Mouse (Mus musculus): ENCODE results near the gene Dennd1c. TPM values are rescaled to one million over a fixed set of nuclear protein-coding genes. Genes with fewer than 3 reads are reported as not detected.
A peak's percentile ranks its signal among the peaks of the same experiment; 100 is the strongest.

Gene Dennd1c
- total and polyA plus RNA-seq, 3 experiments, result 6.8 to 33.9 (median 9.7) TPM

DNA sequence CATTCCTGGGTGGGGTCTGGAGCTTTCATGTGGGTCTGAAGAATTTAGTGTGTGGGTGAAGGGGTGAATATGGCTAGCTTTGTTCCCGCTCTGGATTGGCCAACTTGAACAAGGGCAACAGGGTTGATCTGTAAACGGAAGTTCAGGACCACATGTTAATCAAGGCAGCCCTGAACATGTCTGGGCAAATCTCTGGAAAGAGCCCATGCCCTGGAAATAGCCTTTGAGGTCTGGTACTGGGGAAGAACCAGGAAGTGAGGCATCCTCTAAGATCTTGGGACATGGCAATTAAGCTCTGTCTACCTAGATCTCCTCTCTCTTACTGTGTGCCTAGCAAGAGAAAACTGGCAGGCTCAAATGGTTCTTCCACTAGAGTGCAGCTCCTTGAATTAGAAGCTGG is 43.5 kb upstream of the Dennd1c start (continued):
- TF ChIP-seq USF1 (IDR thresholded peaks at IDR 0.05; ENCODE audit: low read depth, low read length) (no peak), USF2 (conservative IDR thresholded peaks at IDR 0.05; ENCODE audit: low read depth, low read length) (no peak), MEF2A (IDR thresholded peaks at IDR 0.05; ENCODE audit: borderline replicate concordance, low read depth, low read length) (peak; percentile 97), POLR2A (IDR thresholded peaks at IDR 0.05; ENCODE audit: low read depth, low read length) (peak; percentile 52), MXI1 (IDR thresholded peaks at IDR 0.05; ENCODE audit: low read depth, low read length) (peak; percentile 49; the same call in 1 of the 2 replicates), NRF1 (IDR thresholded peaks at IDR 0.05; ENCODE audit: low read depth, low read length) (0 out of 2 replicates have a peak, but pooled peaks have one; percentile 11), ZMIZ1 (IDR thresholded peaks at IDR 0.05; ENCODE audit: low read depth, low read length) (peak; percentile 76), CHD1 (IDR thresholded peaks at IDR 0.05; ENCODE audit: low read depth, low read length) (peak; percentile 98), SIN3A (IDR thresholded peaks at IDR 0.05; ENCODE audit: low read length) (peak; percentile 77; the same call in 1 of the 2 replicates), CTCF (conservative IDR thresholded peaks at IDR 0.05 in 1 of 2, IDR thresholded peaks at IDR 0.05 in 1 of 2; ENCODE audit: low read depth in 2 of 2, low read length in 2 of 2) (no peak)

DNA sequence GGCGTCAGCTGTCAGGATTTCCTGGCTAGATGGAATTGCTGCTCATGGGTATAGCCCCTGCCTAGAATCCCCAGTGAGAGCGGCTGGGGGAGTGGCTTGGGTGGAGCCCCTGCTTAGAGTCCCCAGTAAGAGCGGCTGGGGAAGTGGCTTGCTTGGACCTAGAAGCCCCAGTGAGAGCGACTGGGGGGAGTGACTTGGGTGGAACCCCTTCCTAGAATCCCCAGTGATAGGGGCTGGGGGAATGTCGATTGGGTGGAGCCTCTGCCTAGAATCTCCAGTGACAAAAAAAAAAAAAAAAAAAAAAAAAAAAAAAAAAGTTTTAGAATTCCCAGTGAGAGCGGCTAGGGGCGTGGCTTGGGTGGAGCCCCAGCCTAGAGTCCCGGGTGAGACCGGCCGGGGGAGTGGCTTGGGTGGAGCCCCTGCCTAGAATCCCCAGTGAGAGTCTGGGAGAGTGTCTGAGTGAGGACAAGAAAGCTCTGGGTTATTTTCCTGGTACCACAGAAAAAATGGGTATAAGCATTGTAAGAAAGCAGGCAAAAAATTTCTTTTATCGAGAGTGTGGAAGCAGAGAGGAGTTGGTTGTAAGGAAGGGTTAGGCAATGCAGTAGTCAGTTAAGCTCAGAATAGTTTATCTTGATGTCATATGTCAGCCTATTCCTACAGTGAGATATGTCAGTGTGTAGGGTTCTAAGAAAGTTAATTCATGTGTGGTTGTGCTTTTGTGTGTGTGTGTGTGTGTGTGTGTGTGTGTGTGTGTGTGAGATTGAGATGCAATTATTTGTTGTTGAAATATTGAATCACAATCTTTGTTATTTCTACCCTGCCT is 40.4 kb upstream of the Dennd1c start:
- peak overlapping the region; percentile 89 for H3K27ac ChIP-seq (ENCODE audit: insufficient read depth, low read depth)
- H3K4me2 ChIP-seq (ENCODE audit: insufficient read depth, low read depth, poor library complexity, severe bottlenecking), result peak overlapping the region; percentile 74
- H3K9ac ChIP-seq (ENCODE audit: insufficient read depth, low read depth), result peak overlapping the region; percentile 93
- dilution Hi-C loops (cut with MboI; ENCODE audit: extremely low pct_ligation_motif_present, extremely low pct_unique_long_range_greater_than_20kb, low sequenced_read_pairs) (no loop called here), in situ Hi-C loops (cut with MboI; ENCODE audit: low pct_ligation_motif_present, low pct_unique_long_range_greater_than_20kb, low sequenced_read_pairs) (no loop called here)
- H3K9me3 ChIP-seq (replicated peaks; ENCODE audit: low read length), result no peaks in the 10 kb centered on the region
- DNase-seq (ENCODE audit: extremely low read depth), result peak; percentile 76
- peaks cover 39% of the 10 kb centered on the region for H3K79me2 ChIP-seq (replicated peaks; ENCODE audit: control insufficient read depth, extremely low read depth, insufficient read depth, poor library complexity, severe bottlenecking)
- no peaks in the 10 kb centered on the region for H3K27me3 ChIP-seq (replicated peaks)
- no peak for TF ChIP-seq CHD2 (IDR thresholded peaks at IDR 0.05; ENCODE audit: low read length)
- no peak for TF ChIP-seq ZKSCAN1 (IDR thresholded peaks at IDR 0.05; ENCODE audit: borderline replicate concordance, low read depth, low read length)
- no peak for TF ChIP-seq PAX5 (IDR thresholded peaks at IDR 0.05; ENCODE audit: low read length)
- TF ChIP-seq UBTF (IDR thresholded peaks at IDR 0.05; ENCODE audit: low read depth, low read length), result no peak
- TF ChIP-seq SMC3 (IDR thresholded peaks at IDR 0.05; ENCODE audit: low read depth, low read length), result no peak
- no peak for TF ChIP-seq MAFK (IDR thresholded peaks at IDR 0.05; ENCODE audit: insufficient replicate concordance, low read length)
- no peak for TF ChIP-seq HCFC1 (IDR thresholded peaks at IDR 0.05; ENCODE audit: low read depth, low read length)
- no peak for TF ChIP-seq NELFE (IDR thresholded peaks at IDR 0.05; ENCODE audit: low read depth, low read length)
- TF ChIP-seq EP300 (IDR thresholded peaks at IDR 0.05; ENCODE audit: low read length), result no peak
- no peak for TF ChIP-seq MAZ (IDR thresholded peaks at IDR 0.05; ENCODE audit: low read depth, low read length)
- TF ChIP-seq JUN (IDR thresholded peaks at IDR 0.05; ENCODE audit: insufficient read depth, low read depth, low read length), result no peak
- TF ChIP-seq BHLHE40 (IDR thresholded peaks at IDR 0.05; ENCODE audit: low read depth, low read length), result no peak
- no peak for TF ChIP-seq RCOR1 (conservative IDR thresholded peaks at IDR 0.05; ENCODE audit: low read depth, low read length)
- peak; percentile 42; the same call in 1 of the 2 replicates for TF ChIP-seq POLR2A (IDR thresholded peaks at IDR 0.05; ENCODE audit: low read depth, low read length)
- TF ChIP-seq CHD1 (IDR thresholded peaks at IDR 0.05; ENCODE audit: low read depth, low read length), result 0 out of 2 replicates have a peak, but pooled peaks have one; percentile 35
- 0 out of 2 replicates have a peak, but pooled peaks have one; percentile 43 for TF ChIP-seq TBP (conservative IDR thresholded peaks at IDR 0.05; ENCODE audit: low read depth, low read length)
- no peak for TF ChIP-seq MAX (IDR thresholded peaks at IDR 0.05; ENCODE audit: low read length)
- no peak for TF ChIP-seq RAD21 (IDR thresholded peaks at IDR 0.05; ENCODE audit: low read depth, low read length)
- no peak for TF ChIP-seq IRF4 (IDR thresholded peaks at IDR 0.05; ENCODE audit: low read depth, low read length)
- TF ChIP-seq TCF12 (IDR thresholded peaks at IDR 0.05; ENCODE audit: low read depth, low read length), result no peak
- TF ChIP-seq ETS1 (conservative IDR thresholded peaks at IDR 0.05; ENCODE audit: low read depth, low read length), result no peak
- TF ChIP-seq MXI1 (IDR thresholded peaks at IDR 0.05; ENCODE audit: low read depth, low read length), result no peak
- peak; percentile 96 for TF ChIP-seq ZNF384 (IDR thresholded peaks at IDR 0.05; ENCODE audit: low read depth, low read length)
- TF ChIP-seq ZC3H11A (IDR thresholded peaks at IDR 0.05; ENCODE audit: low read depth, low read length), result no peak
- no peak for TF ChIP-seq ELF1 (IDR thresholded peaks at IDR 0.05; ENCODE audit: low read depth, low read length)
- no peak for TF ChIP-seq SIN3A (IDR thresholded peaks at IDR 0.05; ENCODE audit: low read length)
- no peak for TF ChIP-seq E2F4 (IDR thresholded peaks at IDR 0.05; ENCODE audit: insufficient replicate concordance, low read depth, low read length)
- TF ChIP-seq USF1 (IDR thresholded peaks at IDR 0.05; ENCODE audit: low read depth, low read length), result no peak
- TF ChIP-seq JUND (conservative IDR thresholded peaks at IDR 0.05; ENCODE audit: low read depth, low read length), result no peak
- no peak for TF ChIP-seq USF2 (conservative IDR thresholded peaks at IDR 0.05; ENCODE audit: low read depth, low read length)
- TF ChIP-seq MEF2A (IDR thresholded peaks at IDR 0.05; ENCODE audit: borderline replicate concordance, low read depth, low read length), result no peak
- no peak for TF ChIP-seq MYC (IDR thresholded peaks at IDR 0.05; ENCODE audit: low read depth, low read length)
- H3K4me3 ChIP-seq (replicated peaks in 1 of 3; ENCODE audit: low read depth in 2 of 3, low read length in 2 of 3, poor library complexity in 1 of 3), result peak overlapping the region in 2 of 3 experiments; percentile 10 to 27
- peaks cover 36 to 78% of the 10 kb centered on the region in 2 experiments for H3K4me1 ChIP-seq (ENCODE audit: control insufficient read depth in 1 of 2, insufficient read depth in 2 of 2)
- H3K36me3 ChIP-seq (replicated peaks in 1 of 2; ENCODE audit: control insufficient read depth in 1 of 2, insufficient read depth in 1 of 2, low read length in 1 of 2), result peaks cover 0 to 13% of the 10 kb centered on the region in 2 experiments
